In the genomic region with DNA sequence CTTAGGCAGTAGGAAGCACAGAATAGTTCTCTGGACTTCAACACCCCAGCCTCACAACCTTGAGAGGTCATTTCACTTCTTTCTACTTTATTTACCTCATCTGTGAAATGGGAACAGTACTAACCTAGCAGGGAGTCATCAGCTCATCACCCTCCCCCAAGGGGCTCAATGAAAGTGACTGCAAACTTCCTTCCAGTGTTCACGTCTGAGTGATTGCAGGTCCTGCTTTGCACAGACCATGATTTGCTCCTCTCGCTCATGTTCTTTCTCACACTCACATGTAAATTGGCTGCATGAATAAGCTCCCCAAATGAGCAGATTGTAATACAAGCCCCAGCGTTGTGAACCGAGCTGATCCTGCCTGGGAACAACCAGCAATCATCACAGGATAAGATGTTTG, we compare ENCODE assay signal across 23 mouse cellular contexts. TPM values are rescaled to one million over a fixed set of nuclear protein-coding genes. Genes with fewer than 3 reads are reported as not detected.
DNase-seq lines count a peak whose midpoint lies in the region; ATAC-seq and TF ChIP-seq lines count a peak whose summit lies in the region.
"Had no signal": no experiment of that assay in that cellular context is flagged by ENCODE, and none has a peak within 500 bp of the region (broad histone marks: within the 10 kb centered on the region; RNA-seq: fewer than 3 reads in every experiment).

No protein-coding gene starts in this region.

- no peaks in the 10 kb centered on the region for H3K27me3 ChIP-seq in heart, embryonic 12.5 days (replicated peaks)
- H3K27me3 ChIP-seq in CH12.LX (replicated peaks) = no peaks in the 10 kb centered on the region
- no peaks in the 10 kb centered on the region for H3K27me3 ChIP-seq in splenic B cell, adult 2 months (ENCODE audit: control insufficient read depth, insufficient read depth, low read length, poor library complexity, severe bottlenecking)
- H3K27me3 ChIP-seq: embryonic facial prominence, embryonic 12.5 days; forebrain, embryonic 13.5 days; forebrain, embryonic 15.5 days; Patski had no signal

- no peak for TF ChIP-seq RAD21 in CH12.LX (IDR thresholded peaks at IDR 0.05; ENCODE audit: low read depth, low read length)

- no peak overlapping the region for H3K4me2 ChIP-seq in heart, embryonic 12.5 days
- no peak overlapping the region for H3K4me2 ChIP-seq in CH12.LX (ENCODE audit: insufficient read depth, low read depth, poor library complexity, severe bottlenecking)
- H3K4me2 ChIP-seq: embryonic facial prominence, embryonic 12.5 days; forebrain, embryonic 13.5 days; forebrain, embryonic 15.5 days had no signal

- 66% methylated on average over 4 of the region's 4 CpGs for WGBS in heart, embryonic 12.5 days

- no peaks in the 10 kb centered on the region for H3K9me3 ChIP-seq in heart, embryonic 12.5 days (replicated peaks)
- H3K9me3 ChIP-seq in CH12.LX (replicated peaks; ENCODE audit: low read length) = no peaks in the 10 kb centered on the region
- H3K9me3 ChIP-seq: embryonic facial prominence, embryonic 10.5 days; embryonic facial prominence, embryonic 12.5 days; forebrain, embryonic 13.5 days; forebrain, embryonic 15.5 days had no signal

- no peak for ATAC-seq in heart, embryonic 12.5 days (ENCODE audit: insufficient number of reproducible peaks, low FRiP score)
- ATAC-seq: activated CD4-positive, CD25-positive, alpha-beta regulatory T cell, adult 4 months; CD4-positive, CD25-positive, alpha-beta regulatory T cell, adult 4 months; forebrain, embryonic 13.5 days; forebrain, embryonic 15.5 days; forebrain, postnatal 0 days; Patski had no signal

- no peak overlapping the region for H3K27ac ChIP-seq in heart, embryonic 12.5 days (ENCODE audit: poor library complexity, severe bottlenecking)
- no peak overlapping the region for H3K27ac ChIP-seq in CH12.LX (ENCODE audit: insufficient read depth, low read depth)
- H3K27ac ChIP-seq: embryonic facial prominence, embryonic 10.5 days; embryonic facial prominence, embryonic 12.5 days; forebrain, embryonic 13.5 days; forebrain, embryonic 15.5 days had no signal

- TF ChIP-seq EP300 in CH12.LX (IDR thresholded peaks at IDR 0.05; ENCODE audit: low read length) = 0 out of 2 replicates have a peak, but pooled peaks have one; percentile 9

- TF ChIP-seq POLR2A in CH12.LX (IDR thresholded peaks at IDR 0.05; ENCODE audit: low read depth, low read length) = no peak

- no peaks in the 10 kb centered on the region for H3K36me3 ChIP-seq in heart, embryonic 12.5 days
- no peaks in the 10 kb centered on the region for H3K36me3 ChIP-seq in CH12.LX (replicated peaks in 1 of 2; ENCODE audit: control insufficient read depth in 1 of 2, insufficient read depth in 1 of 2, low read length in 1 of 2)
- no peaks in the 10 kb centered on the region for H3K36me3 ChIP-seq in splenic B cell, adult 2 months (ENCODE audit: control insufficient read depth, insufficient read depth, low read length, poor library complexity, severe bottlenecking)
- H3K36me3 ChIP-seq: embryonic facial prominence, embryonic 10.5 days; embryonic facial prominence, embryonic 12.5 days; forebrain, embryonic 15.5 days had no signal

- H3K9ac ChIP-seq in heart, embryonic 12.5 days = no peak overlapping the region
- no peak overlapping the region for H3K9ac ChIP-seq in CH12.LX (ENCODE audit: insufficient read depth, low read depth)
- H3K9ac ChIP-seq: embryonic facial prominence, embryonic 12.5 days; forebrain, embryonic 13.5 days; forebrain, embryonic 15.5 days; forebrain, postnatal 0 days had no signal

- H3K4me1 ChIP-seq in heart, embryonic 12.5 days (replicated peaks) = no peaks in the 10 kb centered on the region
- peaks cover 17 to 29% of the 10 kb centered on the region in 2 experiments for H3K4me1 ChIP-seq in CH12.LX (ENCODE audit: control insufficient read depth in 1 of 2, insufficient read depth in 2 of 2)
- H3K4me1 ChIP-seq: embryonic facial prominence, embryonic 10.5 days; embryonic facial prominence, embryonic 12.5 days had no signal

- dilution Hi-C loops in CH12.LX (cut with MboI; ENCODE audit: extremely low pct_ligation_motif_present, extremely low pct_unique_long_range_greater_than_20kb, low sequenced_read_pairs) = no loop called here

- in situ Hi-C loops in CH12.LX (cut with MboI; ENCODE audit: low pct_ligation_motif_present, low pct_unique_long_range_greater_than_20kb, low sequenced_read_pairs) = no loop called here

- peak; percentile 62 for DNase-seq in heart, adult 11 months
- peak; percentile 22 for DNase-seq in A20 (ENCODE audit: low read depth, low spot score)
- DNase-seq in CH12.LX (ENCODE audit: extremely low read depth) = peak; percentile 46
- peak; percentile 50 for DNase-seq in splenic B cell, adult 2 months (ENCODE audit: low read depth, low spot score)
- DNase-seq in right cerebral cortex, adult 2 months (ENCODE audit: low spot score in 2 of 2) = no peak
- no peak for DNase-seq in testis, postnatal 14 days (ENCODE audit: low spot score)
- DNase-seq: adrenal gland, adult 8-10 months; adrenal gland, postnatal 14 days; adrenal gland, postnatal 36 days; cerebellum, adult 11 months; cerebellum, adult 18-20 months; cerebellum, adult 8-10 months; cerebellum, adult 9-11 months; cerebellum, postnatal 25 days; forebrain, postnatal 0 days had no signal

- no peak overlapping the region for H3K4me3 ChIP-seq in heart, embryonic 12.5 days
- H3K4me3 ChIP-seq in CH12.LX (replicated peaks in 1 of 3; ENCODE audit: low read depth in 2 of 3, low read length in 2 of 3, poor library complexity in 1 of 3) = no peak overlapping the region
- H3K4me3 ChIP-seq: embryonic facial prominence, embryonic 10.5 days; embryonic facial prominence, embryonic 12.5 days; forebrain, embryonic 13.5 days; forebrain, embryonic 15.5 days had no signal

- no peak for TF ChIP-seq CTCF in CH12.LX (conservative IDR thresholded peaks at IDR 0.05 in 1 of 2, IDR thresholded peaks at IDR 0.05 in 1 of 2; ENCODE audit: low read depth in 2 of 2, low read length in 2 of 2)

- H3K79me2 ChIP-seq in CH12.LX (replicated peaks; ENCODE audit: control insufficient read depth, extremely low read depth, insufficient read depth, poor library complexity, severe bottlenecking) = no peaks in the 10 kb centered on the region

TF ChIP-seq in CH12.LX, 34 proteins besides CTCF, POLR2A, EP300 and RAD21:
- TF ChIP-seq USF1 (IDR thresholded peaks at IDR 0.05; ENCODE audit: low read depth, low read length) = no peak
- TF ChIP-seq MAX (IDR thresholded peaks at IDR 0.05; ENCODE audit: low read length) = no peak
- no peak for TF ChIP-seq SMC3 (IDR thresholded peaks at IDR 0.05; ENCODE audit: low read depth, low read length)
- TF ChIP-seq MYC (IDR thresholded peaks at IDR 0.05; ENCODE audit: low read depth, low read length) = no peak
- no peak for TF ChIP-seq GABPA (IDR thresholded peaks at IDR 0.05; ENCODE audit: insufficient replicate concordance, low read depth, low read length)
- no peak for TF ChIP-seq ELF1 (IDR thresholded peaks at IDR 0.05; ENCODE audit: low read depth, low read length)
- no peak for TF ChIP-seq MAFK (IDR thresholded peaks at IDR 0.05; ENCODE audit: insufficient replicate concordance, low read length)
- TF ChIP-seq NELFE (IDR thresholded peaks at IDR 0.05; ENCODE audit: low read depth, low read length) = no peak
- TF ChIP-seq MXI1 (IDR thresholded peaks at IDR 0.05; ENCODE audit: low read depth, low read length) = no peak
- TF ChIP-seq CHD1 (IDR thresholded peaks at IDR 0.05; ENCODE audit: low read depth, low read length) = no peak
- no peak for TF ChIP-seq IRF4 (IDR thresholded peaks at IDR 0.05; ENCODE audit: low read depth, low read length)
- TF ChIP-seq E2F4 (IDR thresholded peaks at IDR 0.05; ENCODE audit: insufficient replicate concordance, low read depth, low read length) = no peak

RNA-seq across cellular contexts. Expression of a gene that starts 36.7 kb away (rescaled TPM):
- polyA plus RNA-seq in heart, embryonic 12.5 days (2016; fragmentation: Nextera tagmentation; extraction: Ambion mirVana) = 19.1 and 19.2 TPM in 2 replicates
- total RNA-seq in CH12.LX (2012; rRNA removed) (37.0 and 41.4 TPM in 2 replicates), CH12.LX (2014; rRNA removed) (70.0 and 74.3 TPM in 2 replicates)
- 54.1 and 55.1 TPM in 2 replicates for polyA plus RNA-seq in CH12.LX (2012; ENCODE audit: insufficient read length, low read depth)

Comparison
In these comparisons a context has a peak if more than half of its experiments do, and no peak if none do; other contexts are left out.
1. DNase-seq: peak in heart, adult 11 months (single experiment), A20 (single experiment), CH12.LX (single experiment) and splenic B cell, adult 2 months (single experiment); none in right cerebral cortex, adult 2 months (0 of 2) and testis, postnatal 14 days (single experiment).